Mouse (Mus musculus) bone marrow, adult 2 months (tissue): ENCODE results near the gene Mab21l3.

Experiments
- CTCF ChIP-seq: fragments of 200-500 bp; IDR thresholded peaks from 2 replicates; pipeline ENCODE4 v1.5.1; 2011; ENCODE audit warnings: low read length, control low read depth; ENCODE audit not compliant: control insufficient read depth, insufficient read depth
- POLR2A ChIP-seq: fragments of 200-500 bp; IDR thresholded peaks from 2 replicates; pipeline ENCODE4 v1.6.1; 2011; ENCODE audit warnings: low read depth, mild to moderate bottlenecking, control low read depth, low read length, borderline replicate concordance; ENCODE audit not compliant: control insufficient read depth

DNA sequence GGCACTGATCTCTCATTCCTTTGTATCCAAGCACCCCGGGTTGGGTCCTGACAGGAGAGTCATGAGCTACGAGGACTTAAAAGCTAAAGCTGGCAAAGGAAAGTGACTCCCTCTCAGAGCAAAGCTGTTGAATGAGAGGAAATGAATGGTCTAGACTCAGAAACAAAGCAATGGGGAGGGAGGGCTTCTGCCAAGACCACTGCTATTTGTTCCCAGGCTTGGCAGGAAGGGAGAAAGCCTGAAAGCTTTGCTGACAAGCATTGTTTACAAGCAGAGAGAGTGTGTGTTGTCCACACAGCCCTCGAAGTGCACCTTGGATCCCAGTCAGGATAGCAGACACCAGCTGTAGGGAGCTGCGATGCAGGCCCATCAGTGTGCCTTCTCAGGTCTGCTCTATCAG lies 41.8 kb downstream of the Mab21l3 start:
- TF ChIP-seq CTCF, result no peak
- no peak for TF ChIP-seq POLR2A
